Mouse (Mus musculus) liver, embryonic 14.5 days (tissue): ENCODE results near the gene D030056L22Rik. TPM values are rescaled to one million over a fixed set of nuclear protein-coding genes. Genes with fewer than 3 reads are reported as not detected.

Experiments
- ATAC-seq: fragments of 200-750 bp; cut with Nextera tagmentation; 2 replicates; pipeline ENCODE4 v1.8.0; 2017; ENCODE audit warnings: moderate number of reproducible peaks, mild to moderate bottlenecking, moderate library complexity; ENCODE audit not compliant: insufficient read depth
- DNase-seq, 3 experiments: peaks; one replicate each; pipeline ENCODE4 v3.0.0-alpha.2; 2012 to 2013; ENCODE audit warnings: low read depth in 3 of 3, low spot score in 3 of 3
- H3K27ac ChIP-seq: fragments of 300-500 bp; sonication (generic); 2 replicates; pipeline ENCODE4 v1.5.1; 2014; ENCODE audit warnings: moderate library complexity, mild to moderate bottlenecking, control low read depth, inconsistent platforms
- H3K27me3 ChIP-seq: fragments of 300-500 bp; sonication (generic); 2 replicates; pipeline ENCODE4 v1.6.1; 2014; ENCODE audit warnings: mild to moderate bottlenecking, low read length, moderate library complexity; ENCODE audit not compliant: control insufficient read depth, insufficient read depth
- H3K36me3 ChIP-seq: fragments of 300-500 bp; sonication (generic); replicated peaks from 2 replicates; pipeline ENCODE4 v1.6.1; 2014; ENCODE audit warnings: low read depth; ENCODE audit not compliant: control insufficient read depth, insufficient read depth
- H3K4me1 ChIP-seq, 2 experiments: fragments of 200-500 bp in 1 of 2; fragments of 300-500 bp in 1 of 2; sonication (generic) in 1 of 2; replicated peaks; 2 replicates each; pipeline ENCODE4 v1.6.1; 2012 to 2014; ENCODE audit warnings: antibody characterized with exemption in 1 of 2, inconsistent platforms in 1 of 2, low read length in 1 of 2; ENCODE audit not compliant: control insufficient read depth in 2 of 2, insufficient read depth in 2 of 2
- H3K4me2 ChIP-seq: fragments of 300-500 bp; sonication (generic); 2 replicates; pipeline ENCODE4 v1.6.1; 2014; ENCODE audit warnings: low read depth, mild to moderate bottlenecking, control low read depth, moderate library complexity
- H3K4me3 ChIP-seq, 2 experiments: fragments of 200-500 bp in 1 of 2; fragments of 300-500 bp in 1 of 2; sonication (generic) in 1 of 2; 2 replicates each; pipeline ENCODE4 v1.5.1; 2012 to 2014; ENCODE audit warnings: low read depth in 2 of 2, low read length in 2 of 2, mild to moderate bottlenecking in 2 of 2, control low read depth in 1 of 2, inconsistent platforms in 1 of 2, moderate library complexity in 1 of 2; ENCODE audit not compliant: insufficient read depth in 1 of 2
- H3K9ac ChIP-seq: fragments of 300-500 bp; sonication (generic); replicated peaks from 2 replicates; pipeline ENCODE4 v1.6.1; 2014; ENCODE audit warnings: mild to moderate bottlenecking, control low read depth, moderate library complexity
- H3K9me3 ChIP-seq: fragments of 300-500 bp; sonication (generic); 2 replicates; pipeline ENCODE4 v1.6.1; 2016; ENCODE audit warnings: low read length, mixed read lengths; ENCODE audit not compliant: control insufficient read depth
- CTCF ChIP-seq: IDR thresholded peaks from 2 replicates; pipeline ENCODE4 v1.5.1; 2016; ENCODE audit warnings: antibody characterized with exemption, low read depth, control low read depth
- EP300 ChIP-seq: IDR thresholded peaks from 2 replicates; pipeline ENCODE4 v1.6.1; 2016; ENCODE audit warnings: antibody characterized with exemption, low read depth
- WGBS: fragments of 180-500 bp; shearing (Covaris S2); extraction: QIAGEN DNeasy Blood & Tissue Kit; methylation state at CpG from one replicate; pipeline ENCODE4 v1.1.7; 2014; ENCODE audit not compliant: insufficient replicate concordance; 5-methylcytosine and 5-hydroxymethylcytosine counted together
- polyA plus RNA-seq, 2 experiments: library from polyadenylated mRNA; depleted of rRNA in 1 of 2; stranded (reverse) in 1 of 2; unstranded in 1 of 2; fragments of >200 nt; fragmentation: Nextera tagmentation in 1 of 2; extraction: Ambion mirVana in 1 of 2; gene quantifications; 2 replicates each; pipeline versions ENCODE4 v1.2.1 to v1.2.3; 2012 to 2014

The D030056L22Rik gene
- polyA plus RNA-seq (2012; rRNA removed) (25.1 and 28.3 TPM in 2 replicates), polyA plus RNA-seq (2014; fragmentation: Nextera tagmentation; extraction: Ambion mirVana) (36.6 and 41.8 TPM in 2 replicates)

DNA sequence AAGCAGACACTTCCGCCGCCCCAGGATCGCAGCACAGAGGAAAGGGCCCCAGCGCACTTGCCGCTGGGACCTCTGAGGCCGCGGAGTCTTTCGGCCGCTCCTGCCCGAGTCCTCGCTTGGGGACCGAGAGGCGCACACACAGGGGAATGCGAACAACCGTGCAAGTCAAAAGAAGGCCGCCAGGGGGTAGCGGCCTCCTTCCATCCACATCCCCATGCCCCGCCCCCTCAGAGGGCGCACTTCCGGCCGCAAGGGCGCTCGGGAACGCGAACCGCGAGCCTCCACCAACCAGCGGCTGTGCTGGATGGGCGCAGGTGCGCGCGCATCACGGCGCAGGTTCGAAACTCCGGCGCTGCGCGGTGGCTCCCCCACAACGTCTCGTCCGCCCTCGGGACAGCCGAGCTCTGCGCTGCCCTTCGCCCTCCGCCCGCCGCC is at the start of gene D030056L22Rik:
TSS of gene D030056L22Rik (plus strand) at position 328 of the 435 bp plus-strand sequence.
- peak within 1 kb of the TSS; percentile 98 for H3K27ac ChIP-seq
- H3K9me3 ChIP-seq, result no peaks in the 10 kb centered on the region
- under 1% methylated on average over 48 of the region's 49 CpGs for WGBS
- DNase-seq (peak; percentile 96 to 97 (median 96)), ATAC-seq (peak; percentile 94)
- TF ChIP-seq EP300 (0 out of 2 replicates have a peak, but pooled peaks have one; percentile 39), CTCF (peak; percentile 89)
- H3K4me3 ChIP-seq, result peak within 1 kb of the TSS; percentile 89 to 95
- peak within 1 kb of the TSS; percentile 99 for H3K9ac ChIP-seq
- H3K27me3 ChIP-seq, result no peaks in the 10 kb centered on the region
- peaks cover 17 to 24% of the 10 kb centered on the region in 2 experiments for H3K4me1 ChIP-seq
- peak within 1 kb of the TSS; percentile 87 for H3K4me2 ChIP-seq
- H3K36me3 ChIP-seq, result peaks cover 12% of the 10 kb centered on the region

DNA sequence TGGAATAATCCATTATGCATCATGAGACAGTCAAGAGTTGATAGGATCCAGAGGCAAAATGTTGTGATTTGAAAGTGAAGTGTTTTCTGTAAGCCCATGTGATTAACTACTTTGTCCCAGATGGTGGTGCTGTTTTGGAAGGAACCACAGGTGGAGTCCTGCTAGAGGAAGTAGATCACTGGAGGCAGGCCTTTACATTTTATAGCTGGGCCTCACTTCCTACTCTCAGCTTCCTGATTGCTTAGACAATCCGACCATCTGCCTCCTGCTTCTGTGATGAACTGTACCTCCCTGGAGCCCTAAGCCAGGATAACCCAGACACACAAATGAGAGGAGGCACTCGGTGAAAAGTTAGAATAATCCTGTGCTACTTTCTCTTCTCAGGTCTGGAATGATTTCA is 49.1 kb upstream of the D030056L22Rik start:
- no peaks in the 10 kb centered on the region for H3K36me3 ChIP-seq
- H3K4me2 ChIP-seq, result no peak overlapping the region
- TF ChIP-seq CTCF (0 out of 2 replicates have a peak, but pooled peaks have one; percentile 11), EP300 (no peak)
- no peak for ATAC-seq
- no peak overlapping the region for H3K4me3 ChIP-seq
- no peak overlapping the region for H3K27ac ChIP-seq
- no peaks in the 10 kb centered on the region for H3K9me3 ChIP-seq
- no peak overlapping the region for H3K9ac ChIP-seq
- 32% methylated on average over 2 of the region's 2 CpGs for WGBS
- no peaks in the 10 kb centered on the region for H3K27me3 ChIP-seq
- no peak for DNase-seq
- H3K4me1 ChIP-seq, result peaks cover 6 to 7% of the 10 kb centered on the region in 2 experiments

DNA sequence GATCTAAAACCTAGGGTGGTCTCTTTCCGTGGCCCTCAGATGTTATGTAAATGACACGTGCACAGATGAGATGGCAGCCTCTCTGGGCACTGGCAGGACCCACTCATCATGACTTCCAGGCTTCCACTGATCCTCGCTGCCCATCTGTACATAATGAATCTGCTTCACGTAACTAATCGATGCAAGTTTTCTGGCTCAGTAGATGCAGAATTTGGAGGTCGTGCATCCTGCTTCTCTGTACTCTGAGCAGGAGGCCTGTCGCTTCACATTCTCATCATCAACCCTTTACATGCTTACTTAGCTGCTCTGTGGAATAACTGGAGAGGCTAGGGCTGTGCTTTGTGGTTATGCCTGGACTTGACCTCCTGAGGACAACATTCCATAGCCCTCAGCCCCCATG is 46.0 kb upstream of the D030056L22Rik start:
- H3K4me2 ChIP-seq, result no peak overlapping the region
- no peaks in the 10 kb centered on the region for H3K36me3 ChIP-seq
- WGBS, result 77% methylated on average over 7 of the region's 7 CpGs
- no peak overlapping the region for H3K4me3 ChIP-seq
- no peak for ATAC-seq
- H3K9ac ChIP-seq, result no peak overlapping the region
- H3K27ac ChIP-seq, result no peak overlapping the region
- no peaks in the 10 kb centered on the region for H3K27me3 ChIP-seq
- peaks cover 3 to 10% of the 10 kb centered on the region in 2 experiments for H3K4me1 ChIP-seq
- TF ChIP-seq EP300, result no peak
- TF ChIP-seq CTCF, result no peak
- no peaks in the 10 kb centered on the region for H3K9me3 ChIP-seq
- no peak for DNase-seq

DNA sequence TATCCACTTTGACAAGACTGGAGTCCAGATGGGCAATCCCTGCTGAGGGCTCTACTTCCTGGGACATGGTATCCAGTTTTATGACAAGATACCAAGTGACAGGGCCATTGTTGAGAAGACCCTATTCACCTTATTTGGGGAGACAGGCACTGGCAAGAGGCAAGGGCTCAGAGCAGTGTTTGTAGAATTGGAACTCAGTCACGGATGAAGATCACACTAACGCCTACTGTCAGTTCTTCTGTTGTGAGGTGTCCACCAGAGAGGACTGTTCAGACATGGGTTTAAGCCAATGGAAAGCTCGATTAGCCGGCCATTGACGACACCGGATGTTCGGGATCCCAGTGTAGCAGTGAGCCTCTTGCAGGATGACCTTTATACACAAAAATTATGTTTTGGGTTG is 43.4 kb upstream of the D030056L22Rik start:
- Histone ChIP-seq H3K9me3 (no peaks in the 10 kb centered on the region), H3K4me1 (peaks cover 14 to 20% of the 10 kb centered on the region in 2 experiments), H3K4me2 (no peak overlapping the region), H3K4me3 (no peak overlapping the region), H3K9ac (no peak overlapping the region), H3K27me3 (no peaks in the 10 kb centered on the region), H3K36me3 (no peaks in the 10 kb centered on the region), H3K27ac (no peak overlapping the region)
- no peak for DNase-seq
- ATAC-seq, result no peak
- no peak for TF ChIP-seq EP300
- TF ChIP-seq CTCF, result no peak
- WGBS, result 85% methylated on average over 7 of the region's 7 CpGs

DNA sequence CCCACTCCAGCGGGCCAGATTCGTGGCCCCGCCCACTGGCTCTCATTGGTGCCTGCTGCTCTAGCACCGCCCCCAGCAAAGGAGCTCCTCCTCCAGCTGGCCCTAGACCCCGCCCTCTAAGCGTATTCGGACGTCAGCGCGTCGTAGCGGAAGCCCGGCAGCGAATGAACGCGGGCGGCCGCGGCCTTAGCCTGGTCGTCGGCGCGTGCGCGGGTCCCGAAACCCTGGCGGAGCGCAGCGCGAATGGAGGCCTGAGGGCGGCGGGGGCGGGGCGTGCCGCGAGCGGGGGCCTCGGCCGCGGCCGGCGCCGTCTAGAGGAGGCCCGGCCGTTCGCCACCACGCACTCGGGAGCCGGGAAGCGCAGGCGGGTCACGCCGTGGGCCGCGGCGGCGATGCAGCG is 42.4 kb upstream of the D030056L22Rik start, which contains the start of gene Carnmt1:
TSS of gene Carnmt1 (plus strand) at position 157 of the 400 bp plus-strand sequence.
- Histone ChIP-seq H3K27me3 (no peaks in the 10 kb centered on the region), H3K9me3 (no peaks in the 10 kb centered on the region), H3K4me2 (peak within 1 kb of the TSS; percentile 74), H3K27ac (peak within 1 kb of the TSS; percentile 7), H3K9ac (peak within 1 kb of the TSS; percentile 63), H3K4me3 (peak within 1 kb of the TSS; percentile 64 to 100), H3K36me3 (no peaks in the 10 kb centered on the region), H3K4me1 (peaks cover 14 to 20% of the 10 kb centered on the region in 2 experiments)
- DNase-seq, result peak; percentile 94 to 95 (median 95)
- under 1% methylated on average over 43 of the region's 58 CpGs for WGBS
- TF ChIP-seq CTCF (no peak), EP300 (no peak)
- peak; percentile 93 for ATAC-seq
